Mouse (Mus musculus): ENCODE results near the gene Cela3b. TPM values are rescaled to one million over a fixed set of nuclear protein-coding genes. Genes with fewer than 3 reads are reported as not detected.
"Not testable (repeated sequence)": the region's sequence is repeated elsewhere in the genome, so short reads cannot be mapped to it uniquely, and the experiment has no call there.

Gene Cela3b
- total RNA-seq, 2 experiments from 2014 or later: not detected

- intact Hi-C loops (cut with DNase I): no loop called here
- no peak overlapping the region for H3K27ac ChIP-seq
- no peak overlapping the region for H3K4me3 ChIP-seq
- TF ChIP-seq CTCF (IDR thresholded peaks at IDR 0.05): no peak
- DNase-seq: no peak
Measured at GRCm38 (mm10) chr4:137438842-137439241, 8.5 kb upstream of the Cela3b start.

- peak; percentile 65 for DNase-seq
- Histone ChIP-seq H3K27ac (peak overlapping the region; percentile 24; the same call in 1 of the 2 replicates), H3K4me3 (no peak overlapping the region)
- intact Hi-C loops (cut with DNase I): loop anchor here (2.0 kb wide), 1 partner anchor 22 kb away; no protein-coding TSS in a partner anchor
- no peak for TF ChIP-seq CTCF (IDR thresholded peaks at IDR 0.05)
Measured at GRCm38 (mm10) chr4:137436979-137437669, 6.8 kb upstream of the Cela3b start.

GRCm38 (mm10) chr4:137432700-137433550 lies 2.6 kb upstream of the Cela3b start:
- intact Hi-C loops (cut with DNase I); H3K4me3 ChIP-seq: not testable (repeated sequence)

GRCm38 (mm10) chr4:137417712-137418564 lies 12.4 kb downstream of the Cela3b start:
- Histone ChIP-seq H3K27ac (no peak overlapping the region), H3K4me3 (no peak overlapping the region)
- TF ChIP-seq CTCF (IDR thresholded peaks at IDR 0.05): no peak
- no peak for DNase-seq
- intact Hi-C loops (cut with DNase I): no loop called here

More at GRCm38 (mm10) chr4:137432700-137433550, 2.6 kb upstream of the Cela3b start:
- H3K27ac ChIP-seq: peak overlapping the region; percentile 87
- DNase-seq: peak; percentile 46

GRCm38 (mm10) chr4:137414936-137415335 lies 15.4 kb downstream of the Cela3b start:
- Histone ChIP-seq H3K27ac (no peak overlapping the region), H3K4me3 (no peak overlapping the region)
- intact Hi-C loops (cut with DNase I): loop anchor here (2.0 kb wide), 1 partner anchor 22 kb away; no protein-coding TSS in a partner anchor
- TF ChIP-seq CTCF (IDR thresholded peaks at IDR 0.05): no peak
- DNase-seq: no peak

- intact Hi-C loops (cut with DNase I); H3K4me3 ChIP-seq: not testable (repeated sequence)
- H3K27ac ChIP-seq: peak overlapping the region; percentile 89
- DNase-seq: peak; percentile 57
Measured at GRCm38 (mm10) chr4:137412185-137412709, 18.1 kb downstream of the Cela3b start.

GRCm38 (mm10) chr4:137409691-137410090 lies 20.6 kb downstream of the Cela3b start, which contains the start of gene Cela3a:
Gene Cela3a (minus strand): TSS chr4:137409791.
- no peak for TF ChIP-seq CTCF (IDR thresholded peaks at IDR 0.05)
- no peak for DNase-seq
- no peak within 1 kb of the TSS for H3K27ac ChIP-seq
- intact Hi-C loops (cut with DNase I): loop anchor here (2.0 kb wide), 1 partner anchor 21 kb away; the partner anchor contains the start of gene Cela3b
- H3K4me3 ChIP-seq: no peak within 1 kb of the TSS

- Histone ChIP-seq H3K4me3 (no peak overlapping the region), H3K27ac (no peak overlapping the region)
- TF ChIP-seq CTCF (IDR thresholded peaks at IDR 0.05): no peak
- DNase-seq: no peak
- intact Hi-C loops (cut with DNase I): no loop called here
Measured at GRCm38 (mm10) chr4:137405571-137405970, 24.8 kb downstream of the Cela3b start.

GRCm38 (mm10) chr4:137396641-137397525 lies 33.5 kb downstream of the Cela3b start:
- peak; percentile 74 for DNase-seq
- H3K4me3 ChIP-seq: no peak overlapping the region
- H3K27ac ChIP-seq: peak overlapping the region; percentile 88
- intact Hi-C loops (cut with DNase I): no loop called here
- no peak for TF ChIP-seq CTCF (IDR thresholded peaks at IDR 0.05)

GRCm38 (mm10) chr4:137393378-137394135 lies 36.8 kb downstream of the Cela3b start:
- peak; percentile 71 for DNase-seq
- peak overlapping the region; percentile 85 for H3K27ac ChIP-seq
- intact Hi-C loops (cut with DNase I): no loop called here
- TF ChIP-seq CTCF (IDR thresholded peaks at IDR 0.05): no peak; the same call in 1 of the 2 replicates
- no peak overlapping the region for H3K4me3 ChIP-seq

All from gastrocnemius, adult 2 months (tissue).